Mouse (Mus musculus): ENCODE results near the gene Hbb-bh1.

- TF ChIP-seq CTCF (IDR thresholded peaks at IDR 0.05; ENCODE audit: low read depth, low read length) (no peak), EP300 (IDR thresholded peaks at IDR 0.05; ENCODE audit: insufficient read depth, low read depth, low read length) (no peak), POLR2A (IDR thresholded peaks at IDR 0.05; ENCODE audit: insufficient read depth, low read length) (no peak)
Measured at GRCm38 (mm10) chr7:103877093-103877492, 34.1 kb upstream of the Hbb-bh1 start.

Measured in ES-Bruce4 (cell line).